Mouse (Mus musculus) CH12.LX (cell line): ENCODE results near the gene Tent5b. TPM values are rescaled to one million over a fixed set of nuclear protein-coding genes. Genes with fewer than 3 reads are reported as not detected.

Experiments
- DNase-seq: peaks from one replicate; pipeline ENCODE4 v3.0.0-alpha.2; 2013; ENCODE audit errors: extremely low read depth
- H3K27ac ChIP-seq: 2 replicates; pipeline ENCODE4 v1.5.1; 2012; ENCODE audit warnings: low read depth, mild to moderate bottlenecking, control low read depth, moderate library complexity; ENCODE audit not compliant: insufficient read depth
- H3K27me3 ChIP-seq: replicated peaks from 2 replicates; pipeline ENCODE3; 2012; ENCODE audit warnings: inconsistent platforms
- H3K36me3 ChIP-seq, 2 experiments: replicated peaks in 1 of 2; 2 replicates each; pipeline versions ENCODE3 to v1.6.1; 2012; ENCODE audit warnings: inconsistent platforms in 1 of 2, low read length in 1 of 2, mild to moderate bottlenecking in 1 of 2, mixed read lengths in 1 of 2, moderate library complexity in 1 of 2; ENCODE audit not compliant: control insufficient read depth in 1 of 2, insufficient read depth in 1 of 2
- H3K4me1 ChIP-seq, 2 experiments: 2 replicates each; pipeline ENCODE4 v1.6.1; 2012; ENCODE audit warnings: inconsistent platforms in 1 of 2, moderate library complexity in 1 of 2; ENCODE audit not compliant: insufficient read depth in 2 of 2, control insufficient read depth in 1 of 2
- H3K4me2 ChIP-seq: 2 replicates; pipeline ENCODE4 v1.6.1; 2012; ENCODE audit warnings: low read depth, mild to moderate bottlenecking, control low read depth; ENCODE audit not compliant: poor library complexity, insufficient read depth, severe bottlenecking
- H3K4me3 ChIP-seq, 3 experiments: fragments of 150-350 bp in 1 of 3; sonication (generic) in 1 of 3; replicated peaks in 1 of 3; 2 replicates each; pipeline versions ENCODE3 to v1.5.1; 2011 to 2012; ENCODE audit warnings: low read depth in 2 of 3, low read length in 2 of 3, mild to moderate bottlenecking in 2 of 3, moderate library complexity in 2 of 3, control low read depth in 1 of 3, improper control_type of control experiment in 1 of 3, inconsistent platforms in 1 of 3, mixed read lengths in 1 of 3; ENCODE audit not compliant: poor library complexity in 1 of 3
- H3K79me2 ChIP-seq: replicated peaks from 2 replicates; pipeline ENCODE4 v1.6.1; 2012; ENCODE audit warnings: mild to moderate bottlenecking, moderate library complexity; ENCODE audit not compliant: control insufficient read depth, poor library complexity, insufficient read depth, severe bottlenecking; ENCODE audit errors: extremely low read depth
- H3K9ac ChIP-seq: 2 replicates; pipeline ENCODE4 v1.6.1; 2012; ENCODE audit warnings: low read depth, mild to moderate bottlenecking, control low read depth, moderate library complexity; ENCODE audit not compliant: insufficient read depth
- H3K9me3 ChIP-seq: replicated peaks from 2 replicates; pipeline ENCODE3; 2012; ENCODE audit warnings: low read length, inconsistent platforms, mixed read lengths
- CTCF ChIP-seq, 2 experiments: IDR thresholded peaks in 1 of 2; conservative IDR thresholded peaks in 1 of 2; 2 replicates each; pipeline ENCODE4 v1.5.1; 2011 to 2012; ENCODE audit warnings: low read depth in 2 of 2, low read length in 2 of 2, improper control_type of control experiment in 1 of 2, inconsistent platforms in 1 of 2, mild to moderate bottlenecking in 1 of 2, moderate library complexity in 1 of 2
- E2F4 ChIP-seq: IDR thresholded peaks from 2 replicates; pipeline ENCODE4 v1.6.1; 2011; ENCODE audit warnings: low read depth, low read length, improper control_type of control experiment; ENCODE audit not compliant: insufficient replicate concordance
- EP300 ChIP-seq: IDR thresholded peaks from 2 replicates; pipeline ENCODE4 v1.6.1; 2011; ENCODE audit warnings: low read length, improper control_type of control experiment
- ETS1 ChIP-seq: conservative IDR thresholded peaks from 2 replicates; pipeline ENCODE4 v1.6.1; 2012; ENCODE audit warnings: low read depth, mild to moderate bottlenecking, inconsistent platforms, low read length, improper control_type of control experiment, moderate library complexity
- KAT2A ChIP-seq: IDR thresholded peaks from 2 replicates; pipeline ENCODE4 v1.6.1; 2012; ENCODE audit warnings: low read length, improper control_type of control experiment, inconsistent platforms; ENCODE audit not compliant: insufficient replicate concordance
- MAFK ChIP-seq: IDR thresholded peaks from 2 replicates; pipeline ENCODE4 v1.6.1; 2011; ENCODE audit warnings: low read length, improper control_type of control experiment; ENCODE audit not compliant: insufficient replicate concordance
- MAX ChIP-seq: IDR thresholded peaks from 2 replicates; pipeline ENCODE4 v1.6.1; 2011; ENCODE audit warnings: low read length, improper control_type of control experiment
- MAZ ChIP-seq: IDR thresholded peaks from 2 replicates; pipeline ENCODE4 v1.6.1; 2012; ENCODE audit warnings: low read depth, mild to moderate bottlenecking, inconsistent platforms, low read length, improper control_type of control experiment, moderate library complexity
- MXI1 ChIP-seq: IDR thresholded peaks from 2 replicates; pipeline ENCODE4 v1.6.1; 2011; ENCODE audit warnings: mild to moderate bottlenecking, low read depth, low read length, improper control_type of control experiment
- POLR2A ChIP-seq: IDR thresholded peaks from 2 replicates; pipeline ENCODE4 v1.6.1; 2011; ENCODE audit warnings: low read depth, mild to moderate bottlenecking, improper control_type of control experiment, low read length
- RAD21 ChIP-seq: IDR thresholded peaks from 2 replicates; pipeline ENCODE4 v1.6.1; 2011; ENCODE audit warnings: low read depth, mild to moderate bottlenecking, low read length, improper control_type of control experiment, moderate library complexity
- SIN3A ChIP-seq: IDR thresholded peaks from 2 replicates; pipeline ENCODE4 v1.6.1; 2012; ENCODE audit warnings: low read length, improper control_type of control experiment, inconsistent platforms
- TBP ChIP-seq: conservative IDR thresholded peaks from 2 replicates; pipeline ENCODE4 v1.6.1; 2011; ENCODE audit warnings: low read depth, low read length, improper control_type of control experiment
- USF2 ChIP-seq: conservative IDR thresholded peaks from 2 replicates; pipeline ENCODE4 v1.6.1; 2011; ENCODE audit warnings: low read depth, low read length, improper control_type of control experiment
- ZC3H11A ChIP-seq: IDR thresholded peaks from 2 replicates; pipeline ENCODE4 v1.6.1; 2012; ENCODE audit warnings: low read depth, mild to moderate bottlenecking, inconsistent platforms, low read length, improper control_type of control experiment
- ZMIZ1 ChIP-seq: IDR thresholded peaks from 2 replicates; pipeline ENCODE4 v1.6.1; 2012; ENCODE audit warnings: low read depth, mild to moderate bottlenecking, inconsistent platforms, low read length, improper control_type of control experiment
- ZNF384 ChIP-seq: IDR thresholded peaks from 2 replicates; pipeline ENCODE4 v1.6.1; 2012; ENCODE audit warnings: low read depth, low read length, improper control_type of control experiment, inconsistent platforms
- dilution Hi-C: fragments of 300-500 bp; cut with MboI; formaldehyde crosslinking; loops from 2 replicates; pipeline ENCODE4 v1.14.3; 2020; ENCODE audit warnings: low sequenced_read_pairs; ENCODE audit not compliant: extremely low pct_unique_long_range_greater_than_20kb, extremely low pct_ligation_motif_present
- in situ Hi-C: fragments of 300-500 bp; cut with MboI; formaldehyde crosslinking; loops from 3 replicates; pipeline ENCODE4 v1.14.3; 2019; ENCODE audit warnings: low sequenced_read_pairs, low pct_ligation_motif_present, low pct_unique_long_range_greater_than_20kb, mixed read lengths
- polyA plus RNA-seq: library from polyadenylated mRNA; unstranded; fragments of >175 nt; gene quantifications from 2 replicates; pipeline ENCODE4 v1.2.1, GENCODE M21; 2012; ENCODE audit warnings: low read depth; ENCODE audit not compliant: insufficient read length
- total RNA-seq, 2 experiments: library from RNA; depleted of rRNA; stranded (reverse); fragments of 300-350 nt in 1 of 2; fragments of >200 nt in 1 of 2; gene quantifications; 2 replicates each; pipeline ENCODE4 v1.2.3; 2012 to 2014

Tent5b gene
- total and polyA plus RNA-seq, 3 experiments: not detected

DNA sequence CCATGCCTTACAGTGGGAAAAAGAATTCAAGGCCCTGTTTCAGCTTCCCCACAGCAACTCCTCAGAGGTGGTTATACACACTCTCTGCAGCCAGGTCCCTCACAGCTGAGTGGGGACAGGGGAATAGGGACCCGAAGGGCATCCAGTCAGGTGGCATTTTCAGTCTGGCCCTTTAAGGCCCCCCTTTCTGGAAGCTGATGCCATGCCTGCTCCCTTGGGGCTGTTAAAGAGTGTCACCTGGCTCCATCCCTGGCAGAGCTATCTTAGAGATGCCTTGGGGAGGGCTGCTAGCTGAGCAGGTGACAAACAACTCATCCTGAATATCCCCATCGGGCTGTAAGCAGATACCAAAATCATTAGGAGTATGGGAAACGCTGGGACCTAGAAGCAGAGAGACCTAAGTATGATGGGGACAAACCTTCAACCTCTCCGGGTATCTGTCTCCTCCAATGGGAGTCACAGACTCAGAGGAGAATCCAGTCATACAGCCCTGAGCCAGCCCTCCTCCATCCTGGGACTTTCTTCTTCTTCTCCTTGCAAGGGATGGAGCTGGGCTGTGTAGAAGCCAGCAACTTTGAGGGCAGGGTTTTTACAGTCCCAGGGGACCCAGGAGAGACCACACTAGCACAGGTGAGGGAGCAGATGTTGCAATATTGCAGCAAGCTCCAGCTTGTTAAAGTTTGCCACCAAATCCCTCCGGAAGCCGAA is 17.0 kb downstream of the Tent5b start:
- H3K27ac ChIP-seq: no peak overlapping the region
- no peak overlapping the region for H3K4me3 ChIP-seq
- no peaks in the 10 kb centered on the region for H3K79me2 ChIP-seq
- dilution Hi-C loops: no loop called here
- no peak for DNase-seq
- H3K4me2 ChIP-seq: no peak overlapping the region
- no peaks in the 10 kb centered on the region for H3K9me3 ChIP-seq
- no peaks in the 10 kb centered on the region for H3K36me3 ChIP-seq
- in situ Hi-C loops: no loop called here
- H3K9ac ChIP-seq: no peak overlapping the region
- TF ChIP-seq CTCF (conservative IDR thresholded peaks at IDR 0.05 in 1 of 2, IDR thresholded peaks at IDR 0.05 in 1 of 2; ENCODE audit: low read depth in 2 of 2, low read length in 2 of 2) (no peak), USF2 (no peak), MAX (no peak), ZMIZ1 (no peak), MAZ (no peak), RAD21 (no peak), MAFK (no peak), ZC3H11A (no peak), ETS1 (no peak), SIN3A (no peak), KAT2A (no peak), MXI1 (no peak), ZNF384 (no peak), E2F4 (no peak), TBP (no peak)
- H3K27me3 ChIP-seq: peaks cover 84% of the 10 kb centered on the region
- H3K4me1 ChIP-seq: peaks cover 0 to 15% of the 10 kb centered on the region in 2 experiments; a peak in 2 of 4 replicates

- Histone ChIP-seq H3K4me3 (no peak overlapping the region), H3K36me3 (no peaks in the 10 kb centered on the region), H3K9ac (no peak overlapping the region), H3K27ac (no peak overlapping the region), H3K4me1 (peaks cover 0 to 15% of the 10 kb centered on the region in 2 experiments; a peak in 2 of 4 replicates), H3K9me3 (no peaks in the 10 kb centered on the region), H3K4me2 (peak overlapping the region; percentile 65), H3K79me2 (no peaks in the 10 kb centered on the region), H3K27me3 (peaks cover 83% of the 10 kb centered on the region)
- dilution Hi-C loops: no loop called here
- TF ChIP-seq POLR2A (no peak), EP300 (no peak), KAT2A (no peak)
- no peak for DNase-seq
- in situ Hi-C loops: no loop called here
Measured at GRCm38 (mm10) chr4:133497461-133498159, 17.7 kb downstream of the Tent5b start.
